18 mouse cellular contexts compared by ENCODE assay signal in genomic region chr4:15653650-15654049, GRCm38 (mm10).
"Had no signal": no experiment of that assay in that cellular context is flagged by ENCODE, and none has a peak within 500 bp of the region (broad histone marks: within the 10 kb centered on the region; RNA-seq: fewer than 3 reads in every experiment).

No protein-coding gene starts in this region.

- H3K9ac ChIP-seq: kidney, embryonic 15.5 days; liver, embryonic 13.5 days; midbrain, embryonic 12.5 days; midbrain, embryonic 15.5 days had no signal

- H3K27me3 ChIP-seq: kidney, embryonic 15.5 days; liver, embryonic 13.5 days; midbrain, embryonic 12.5 days; midbrain, embryonic 15.5 days had no signal

- H3K4me2 ChIP-seq: kidney, embryonic 15.5 days; liver, embryonic 13.5 days; midbrain, embryonic 12.5 days; midbrain, embryonic 15.5 days had no signal

- DNase-seq: kidney, adult 11 months; kidney, adult 8-10 months; kidney, postnatal 10 days; kidney, postnatal 36 days; layer of hippocampus, postnatal 36 days; left cerebral cortex, postnatal 4 days; liver, embryonic 13.5 days; lung, adult 2 months; lung, postnatal 14 days; lung, postnatal 4 days; thymus, adult 18-20 months; thymus, postnatal 14 days; thymus, postnatal 4 days had no signal

- H3K27ac ChIP-seq: kidney, embryonic 15.5 days; left cerebral cortex, adult 2 months; liver, embryonic 13.5 days; midbrain, embryonic 12.5 days; midbrain, embryonic 15.5 days had no signal

- ATAC-seq: midbrain, embryonic 15.5 days had no signal

- H3K4me3 ChIP-seq: kidney, embryonic 15.5 days; left cerebral cortex, adult 2 months; liver, embryonic 13.5 days; midbrain, embryonic 12.5 days; midbrain, embryonic 15.5 days; myocyte had no signal

- H3K4me1 ChIP-seq: kidney, embryonic 15.5 days; liver, embryonic 13.5 days; midbrain, embryonic 12.5 days; midbrain, embryonic 15.5 days had no signal

- H3K36me3 ChIP-seq: kidney, embryonic 15.5 days; liver, embryonic 13.5 days; midbrain, embryonic 12.5 days; midbrain, embryonic 15.5 days had no signal

- H3K9me3 ChIP-seq: kidney, embryonic 15.5 days; liver, embryonic 13.5 days; midbrain, embryonic 12.5 days; midbrain, embryonic 15.5 days had no signal
